Comparison of ENCODE assay signal across 10 mouse cellular contexts in genomic region chr11:34814767-34815166, GRCm38 (mm10). TPM values are rescaled to one million over a fixed set of nuclear protein-coding genes. Genes with fewer than 3 reads are reported as not detected.
DNase-seq lines count a peak whose midpoint lies in the region; ATAC-seq and TF ChIP-seq lines count a peak whose summit lies in the region.
"Had no signal": no experiment of that assay in that cellular context is flagged by ENCODE, and none has a peak within 500 bp of the region (broad histone marks: within the 10 kb centered on the region; RNA-seq: fewer than 3 reads in every experiment).

No protein-coding gene starts in this region.

- no peak overlapping the region for H3K27ac ChIP-seq in heart, postnatal 0 days (ENCODE audit: low read depth)
- H3K27ac ChIP-seq in heart, embryonic 10.5 days, result no peak overlapping the region
- H3K27ac ChIP-seq in midbrain, embryonic 14.5 days (replicated peaks; ENCODE audit: low read depth, low read length), result no peak overlapping the region
- H3K27ac ChIP-seq in midbrain, embryonic 10.5 days (replicated peaks), result no peak overlapping the region
- no peak overlapping the region for H3K27ac ChIP-seq in stomach, postnatal 0 days (replicated peaks)
- H3K27ac ChIP-seq: liver, embryonic 13.5 days had no signal

- no peak for ATAC-seq in heart, postnatal 0 days (ENCODE audit: insufficient read depth, low read depth)
- no peak for ATAC-seq in midbrain, embryonic 14.5 days (ENCODE audit: low FRiP score, low TSS enrichment)
- no peak for ATAC-seq in stomach, postnatal 0 days (ENCODE audit: low FRiP score, low TSS enrichment)

- no peaks in the 10 kb centered on the region for H3K27me3 ChIP-seq in heart, postnatal 0 days (ENCODE audit: control insufficient read depth, insufficient read depth, low read length)
- no peaks in the 10 kb centered on the region for H3K27me3 ChIP-seq in heart, embryonic 10.5 days (ENCODE audit: insufficient read depth, poor library complexity, severe bottlenecking)
- H3K27me3 ChIP-seq in midbrain, embryonic 14.5 days (ENCODE audit: control insufficient read depth, insufficient read depth, low read length), result no peaks in the 10 kb centered on the region
- no peaks in the 10 kb centered on the region for H3K27me3 ChIP-seq in midbrain, embryonic 10.5 days (ENCODE audit: low read depth, poor library complexity, severe bottlenecking)
- H3K27me3 ChIP-seq in stomach, postnatal 0 days (ENCODE audit: control insufficient read depth, insufficient read depth, low read length), result no peaks in the 10 kb centered on the region
- H3K27me3 ChIP-seq: liver, embryonic 13.5 days had no signal

- WGBS in heart, postnatal 0 days, result 13% methylated on average over 2 of the region's 2 CpGs
- WGBS in heart, embryonic 10.5 days, result 28% methylated on average over 2 of the region's 2 CpGs
- WGBS in midbrain, embryonic 14.5 days, result 15% methylated on average over 2 of the region's 2 CpGs
- 21% methylated on average over 2 of the region's 2 CpGs for WGBS in midbrain, embryonic 10.5 days
- 10% methylated on average over 2 of the region's 2 CpGs for WGBS in stomach, postnatal 0 days

- TF ChIP-seq CTCF in heart, postnatal 0 days (IDR thresholded peaks at IDR 0.05; ENCODE audit: low read depth), result peak; percentile 50
- peak; percentile 66 for TF ChIP-seq CTCF in stomach, postnatal 0 days (IDR thresholded peaks at IDR 0.05; ENCODE audit: low read depth)

- no peak overlapping the region for H3K4me3 ChIP-seq in heart, postnatal 0 days (ENCODE audit: low read depth, low read length)
- no peak overlapping the region for H3K4me3 ChIP-seq in heart, embryonic 10.5 days
- no peak overlapping the region for H3K4me3 ChIP-seq in midbrain, embryonic 14.5 days (replicated peaks; ENCODE audit: low read depth, low read length)
- no peak overlapping the region for H3K4me3 ChIP-seq in midbrain, embryonic 10.5 days
- no peak overlapping the region for H3K4me3 ChIP-seq in stomach, postnatal 0 days (ENCODE audit: low read depth, low read length)
- H3K4me3 ChIP-seq: liver, embryonic 13.5 days had no signal

- peak; percentile 38 for DNase-seq in heart, postnatal 0 days (ENCODE audit: low spot score)
- DNase-seq in heart, embryonic 10.5 days (ENCODE audit: low spot score), result no peak
- peak; percentile 89 for DNase-seq in midbrain, embryonic 14.5 days
- no peak for DNase-seq in midbrain, embryonic 10.5 days (ENCODE audit: low spot score)
- peak; percentile 67 for DNase-seq in embryo, embryonic 11 days
- DNase-seq in stomach, postnatal 0 days (ENCODE audit: low spot score), result no peak
- DNase-seq in ovary, adult 18-20 months (ENCODE audit: low spot score), result no peak
- no peak for DNase-seq in adrenal gland, adult 8-10 months
- DNase-seq: liver, embryonic 13.5 days; thymus, postnatal 4 days had no signal

- TF ChIP-seq EP300 in heart, postnatal 0 days (IDR thresholded peaks at IDR 0.05; ENCODE audit: low read depth), result no peak
- no peak for TF ChIP-seq EP300 in stomach, postnatal 0 days (optimal IDR thresholded peaks at IDR 0.05)

- no peak overlapping the region for H3K9ac ChIP-seq in heart, postnatal 0 days (replicated peaks; ENCODE audit: low read depth, low read length)
- no peak overlapping the region for H3K9ac ChIP-seq in midbrain, embryonic 14.5 days (replicated peaks; ENCODE audit: low read length)
- no peak overlapping the region for H3K9ac ChIP-seq in stomach, postnatal 0 days (ENCODE audit: low read length)
- H3K9ac ChIP-seq: liver, embryonic 13.5 days had no signal

- no peak overlapping the region for H3K4me2 ChIP-seq in heart, postnatal 0 days (ENCODE audit: low read depth, low read length)
- H3K4me2 ChIP-seq in midbrain, embryonic 14.5 days (ENCODE audit: low read length), result no peak overlapping the region
- H3K4me2 ChIP-seq in stomach, postnatal 0 days (replicated peaks; ENCODE audit: low read depth), result no peak overlapping the region
- H3K4me2 ChIP-seq: liver, embryonic 13.5 days had no signal

- no peaks in the 10 kb centered on the region for H3K4me1 ChIP-seq in heart, postnatal 0 days (ENCODE audit: control insufficient read depth, insufficient read depth)
- H3K4me1 ChIP-seq in heart, embryonic 10.5 days, result no peaks in the 10 kb centered on the region
- no peaks in the 10 kb centered on the region for H3K4me1 ChIP-seq in midbrain, embryonic 14.5 days (ENCODE audit: control insufficient read depth, insufficient read depth, low read length)
- H3K4me1 ChIP-seq in midbrain, embryonic 10.5 days, result no peaks in the 10 kb centered on the region
- no peaks in the 10 kb centered on the region for H3K4me1 ChIP-seq in stomach, postnatal 0 days (replicated peaks; ENCODE audit: control insufficient read depth, insufficient read depth)
- H3K4me1 ChIP-seq: liver, embryonic 13.5 days had no signal

- H3K36me3 ChIP-seq in heart, postnatal 0 days (replicated peaks; ENCODE audit: control insufficient read depth, insufficient read depth, low read length), result peaks cover 46% of the 10 kb centered on the region
- peaks cover 73% of the 10 kb centered on the region for H3K36me3 ChIP-seq in heart, embryonic 10.5 days
- H3K36me3 ChIP-seq in midbrain, embryonic 14.5 days (ENCODE audit: control insufficient read depth, insufficient read depth, low read length), result 0 out of 2 replicates have a peak, but pooled peaks cover 3% of the 10 kb centered on the region
- H3K36me3 ChIP-seq in midbrain, embryonic 10.5 days, result peaks cover 90% of the 10 kb centered on the region
- peaks cover 6% of the 10 kb centered on the region; the same call in 1 of the 2 replicates for H3K36me3 ChIP-seq in stomach, postnatal 0 days (ENCODE audit: control insufficient read depth, insufficient read depth, low read length)

- no peaks in the 10 kb centered on the region for H3K9me3 ChIP-seq in heart, postnatal 0 days (replicated peaks; ENCODE audit: control insufficient read depth, low read length)
- H3K9me3 ChIP-seq in heart, embryonic 10.5 days, result no peaks in the 10 kb centered on the region
- no peaks in the 10 kb centered on the region for H3K9me3 ChIP-seq in midbrain, embryonic 14.5 days (ENCODE audit: control insufficient read depth, low read length)
- H3K9me3 ChIP-seq in midbrain, embryonic 10.5 days (replicated peaks), result no peaks in the 10 kb centered on the region
- H3K9me3 ChIP-seq in stomach, postnatal 0 days (ENCODE audit: control insufficient read depth, low read length), result no peaks in the 10 kb centered on the region
- H3K9me3 ChIP-seq: liver, embryonic 13.5 days had no signal

RNA-seq across cellular contexts. Expression of gene Spdl1, which starts 18.7 kb away (rescaled TPM):
- 2.4 and 3.1 TPM in 2 replicates for total RNA-seq in heart, postnatal 0 days (2014; rRNA removed; ENCODE audit: low replicate concordance)
- 3.8 and 3.9 TPM in 2 replicates for polyA plus RNA-seq in heart, postnatal 0 days (2015; fragmentation: Nextera tagmentation; extraction: Ambion mirVana)
- polyA plus RNA-seq in heart, embryonic 10.5 days (2016; fragmentation: Nextera tagmentation; extraction: Ambion mirVana), result 19.6 and 26.2 TPM in 2 replicates
- polyA plus RNA-seq in midbrain, embryonic 14.5 days (2014; fragmentation: Nextera tagmentation; extraction: Ambion mirVana), result 3.1 and 4.6 TPM in 2 replicates
- 30.7 and 32.5 TPM in 2 replicates for polyA plus RNA-seq in midbrain, embryonic 10.5 days (2016; fragmentation: Nextera tagmentation; extraction: Ambion mirVana)
- 3.8 and 5.0 TPM in 2 replicates for polyA plus RNA-seq in stomach, postnatal 0 days (2015; fragmentation: Nextera tagmentation; extraction: Ambion mirVana)
- total RNA-seq in adrenal gland, adult 8-10 months (2022), result 1 to 10 TPM in 1 of 4 experiments, under 1 TPM in 3; 0.58 to 1.4 (median 0.72) TPM

RNA-seq across cellular contexts. Expression of gene Dock2, which starts 31.1 kb away (rescaled TPM):
- 3.1 and 3.6 TPM in 2 replicates for total RNA-seq in heart, postnatal 0 days (2014; rRNA removed; ENCODE audit: low replicate concordance)
- 0.26 and 0.33 TPM in 2 replicates for polyA plus RNA-seq in heart, postnatal 0 days (2015; fragmentation: Nextera tagmentation; extraction: Ambion mirVana)
- 0.68 and 1.2 TPM in 2 replicates for polyA plus RNA-seq in heart, embryonic 10.5 days (2016; fragmentation: Nextera tagmentation; extraction: Ambion mirVana)
- 0.51 and 0.62 TPM in 2 replicates for polyA plus RNA-seq in midbrain, embryonic 14.5 days (2014; fragmentation: Nextera tagmentation; extraction: Ambion mirVana)
- 0.69 and 0.72 TPM in 2 replicates for polyA plus RNA-seq in midbrain, embryonic 10.5 days (2016; fragmentation: Nextera tagmentation; extraction: Ambion mirVana)
- polyA plus RNA-seq in stomach, postnatal 0 days (2015; fragmentation: Nextera tagmentation; extraction: Ambion mirVana), result 0.62 and 1.0 TPM in 2 replicates
- total RNA-seq in adrenal gland, adult 8-10 months (2022), result 1 to 10 TPM; 2.8 to 6.6 (median 4.8) TPM

Comparison
In these comparisons a context has a peak if more than half of its experiments do, and no peak if none do; other contexts are left out.
1. DNase-seq: peak in heart, postnatal 0 days (single experiment), midbrain, embryonic 14.5 days (single experiment) and embryo, embryonic 11 days (single experiment); none in heart, embryonic 10.5 days (single experiment), midbrain, embryonic 10.5 days (single experiment), stomach, postnatal 0 days (single experiment), ovary, adult 18-20 months (single experiment) and adrenal gland, adult 8-10 months (single experiment).